In genomic region chr11:116518482-116518881, GRCm38 (mm10) we compare ENCODE assay signal across 12 mouse cellular contexts. TPM values are rescaled to one million over a fixed set of nuclear protein-coding genes. Genes with fewer than 3 reads are reported as not detected.
DNase-seq lines count a peak whose midpoint lies in the region; ATAC-seq and TF ChIP-seq lines count a peak whose summit lies in the region.
"Had no signal": no experiment of that assay in that cellular context is flagged by ENCODE, and none has a peak within 500 bp of the region (broad histone marks: within the 10 kb centered on the region; RNA-seq: fewer than 3 reads in every experiment).

No protein-coding gene starts in this region.

- H3K4me2 ChIP-seq in forebrain, embryonic 16.5 days (ENCODE audit: low read length), result no peak overlapping the region
- no peak overlapping the region for H3K4me2 ChIP-seq in heart, postnatal 0 days (ENCODE audit: low read depth, low read length)
- H3K4me2 ChIP-seq in lung, embryonic 15.5 days, result no peak overlapping the region
- H3K4me2 ChIP-seq: heart, embryonic 15.5 days; limb, embryonic 13.5 days had no signal

- H3K4me1 ChIP-seq in forebrain, embryonic 10.5 days, result peaks cover 25% of the 10 kb centered on the region
- H3K4me1 ChIP-seq in forebrain, embryonic 16.5 days (replicated peaks; ENCODE audit: control insufficient read depth, insufficient read depth, low read length), result peaks cover 10% of the 10 kb centered on the region
- H3K4me1 ChIP-seq in heart, postnatal 0 days (ENCODE audit: control insufficient read depth, insufficient read depth), result peaks cover 12% of the 10 kb centered on the region
- peaks cover 20% of the 10 kb centered on the region for H3K4me1 ChIP-seq in lung, embryonic 15.5 days

- peaks cover 36% of the 10 kb centered on the region for H3K27me3 ChIP-seq in forebrain, embryonic 10.5 days (ENCODE audit: poor library complexity, severe bottlenecking)
- no peaks in the 10 kb centered on the region for H3K27me3 ChIP-seq in forebrain, embryonic 16.5 days (replicated peaks; ENCODE audit: control insufficient read depth, insufficient read depth, low read length)
- no peaks in the 10 kb centered on the region for H3K27me3 ChIP-seq in C2C12 (ENCODE audit: control insufficient read depth, insufficient read depth, insufficient read length)
- H3K27me3 ChIP-seq in heart, postnatal 0 days (ENCODE audit: control insufficient read depth, insufficient read depth, low read length), result no peaks in the 10 kb centered on the region
- H3K27me3 ChIP-seq in lung, embryonic 15.5 days, result no peaks in the 10 kb centered on the region

- no peak for TF ChIP-seq CTCF in C2C12 (IDR thresholded peaks at IDR 0.05; ENCODE audit: control insufficient read depth, insufficient read depth, insufficient read length)
- no peak for TF ChIP-seq CTCF in heart, postnatal 0 days (IDR thresholded peaks at IDR 0.05; ENCODE audit: low read depth)
- TF ChIP-seq CTCF in left cerebral cortex, adult 2 months (IDR thresholded peaks at IDR 0.05), result no peak

- no peak for DNase-seq in forebrain, embryonic 10.5 days (ENCODE audit: extremely low spot score, low spot score)
- peak; percentile 23 for DNase-seq in heart, postnatal 0 days (ENCODE audit: low spot score)
- DNase-seq in spleen, postnatal 36 days (ENCODE audit: low spot score in 2 of 2), result no peak
- DNase-seq in embryo, embryonic 9.5 days (ENCODE audit: extremely low spot score), result no peak
- no peak for DNase-seq in left cerebral cortex, adult 2 months (ENCODE audit: extremely low spot score in 1 of 2, low spot score in 2 of 2)
- DNase-seq: thymus, postnatal 36 days had no signal

- H3K4me3 ChIP-seq in forebrain, embryonic 10.5 days, result no peak overlapping the region
- no peak overlapping the region for H3K4me3 ChIP-seq in forebrain, embryonic 16.5 days (replicated peaks; ENCODE audit: low read length)
- H3K4me3 ChIP-seq in C2C12 (ENCODE audit: insufficient read depth, poor library complexity, severe bottlenecking), result no peak overlapping the region
- no peak overlapping the region for H3K4me3 ChIP-seq in heart, postnatal 0 days (ENCODE audit: low read depth, low read length)
- no peak overlapping the region for H3K4me3 ChIP-seq in lung, embryonic 15.5 days
- no peak overlapping the region for H3K4me3 ChIP-seq in left cerebral cortex, adult 2 months
- H3K4me3 ChIP-seq: heart, embryonic 15.5 days; limb, embryonic 13.5 days had no signal

- H3K79me2 ChIP-seq in C2C12 (ENCODE audit: control insufficient read depth, insufficient read depth), result no peaks in the 10 kb centered on the region

- TF ChIP-seq EP300 in heart, postnatal 0 days (IDR thresholded peaks at IDR 0.05; ENCODE audit: low read depth), result no peak

- no peak overlapping the region for H3ac ChIP-seq in C2C12 (ENCODE audit: control insufficient read depth, insufficient read length, low read depth)

- 0 out of 2 replicates have a peak overlapping the region, but pooled peaks have one; percentile 30 for H3K27ac ChIP-seq in forebrain, embryonic 10.5 days
- no peak overlapping the region for H3K27ac ChIP-seq in forebrain, embryonic 16.5 days (ENCODE audit: low read length)
- H3K27ac ChIP-seq in heart, postnatal 0 days (ENCODE audit: low read depth), result no peak overlapping the region
- peak overlapping the region; percentile 16; the same call in 1 of the 2 replicates for H3K27ac ChIP-seq in lung, embryonic 15.5 days
- H3K27ac ChIP-seq in left cerebral cortex, adult 2 months, result no peak overlapping the region
- H3K27ac ChIP-seq: heart, embryonic 15.5 days; limb, embryonic 13.5 days had no signal

- no peaks in the 10 kb centered on the region for H3K36me3 ChIP-seq in forebrain, embryonic 10.5 days (replicated peaks)
- no peaks in the 10 kb centered on the region for H3K36me3 ChIP-seq in forebrain, embryonic 16.5 days (ENCODE audit: control insufficient read depth, insufficient read depth)
- no peaks in the 10 kb centered on the region for H3K36me3 ChIP-seq in C2C12 (ENCODE audit: control insufficient read depth, insufficient read depth)
- no peaks in the 10 kb centered on the region for H3K36me3 ChIP-seq in heart, postnatal 0 days (replicated peaks; ENCODE audit: control insufficient read depth, insufficient read depth, low read length)
- H3K36me3 ChIP-seq in lung, embryonic 15.5 days, result no peaks in the 10 kb centered on the region
- H3K36me3 ChIP-seq: heart, embryonic 15.5 days; limb, embryonic 13.5 days had no signal

- no peaks in the 10 kb centered on the region for H3K79me3 ChIP-seq in C2C12 (ENCODE audit: low read depth)

- no peak overlapping the region for H3K9ac ChIP-seq in forebrain, embryonic 16.5 days (replicated peaks; ENCODE audit: low read depth, low read length)
- no peak overlapping the region for H3K9ac ChIP-seq in heart, postnatal 0 days (replicated peaks; ENCODE audit: low read depth, low read length)
- no peak overlapping the region for H3K9ac ChIP-seq in lung, embryonic 15.5 days
- H3K9ac ChIP-seq: heart, embryonic 15.5 days; limb, embryonic 13.5 days had no signal

- 78% methylated on average over 8 of the region's 8 CpGs for WGBS in forebrain, embryonic 10.5 days
- WGBS in forebrain, embryonic 16.5 days, result 75% methylated on average over 8 of the region's 8 CpGs
- 61% methylated on average over 8 of the region's 8 CpGs for WGBS in heart, postnatal 0 days
- 39% methylated on average over 8 of the region's 8 CpGs for whole genome bisulfite sequencing in lung, embryonic 15.5 days

- ATAC-seq in forebrain, embryonic 16.5 days, result no peak
- no peak for ATAC-seq in heart, postnatal 0 days (ENCODE audit: insufficient read depth, low read depth)
- peak; percentile 76 for ATAC-seq in lung, embryonic 15.5 days (ENCODE audit: borderline replicate concordance, extremely low read depth, low FRiP score, low TSS enrichment)
- ATAC-seq: midbrain, embryonic 16.5 days had no signal

- H3K9me3 ChIP-seq in forebrain, embryonic 10.5 days, result no peaks in the 10 kb centered on the region
- no peaks in the 10 kb centered on the region for H3K9me3 ChIP-seq in forebrain, embryonic 16.5 days (ENCODE audit: control insufficient read depth, low read length)
- H3K9me3 ChIP-seq in heart, postnatal 0 days (replicated peaks; ENCODE audit: control insufficient read depth, low read length), result no peaks in the 10 kb centered on the region
- H3K9me3 ChIP-seq in lung, embryonic 15.5 days, result no peaks in the 10 kb centered on the region
- H3K9me3 ChIP-seq: heart, embryonic 15.5 days; limb, embryonic 13.5 days had no signal

- intact Hi-C loops in left cerebral cortex, adult 2 months (cut with DNase I), result no loop called here

TF ChIP-seq in C2C12, 6 proteins besides CTCF, POLR2A, EP300 and RAD21:
- no peak for TF ChIP-seq USF1 (IDR thresholded peaks at IDR 0.05; ENCODE audit: low read depth)
- TF ChIP-seq CEBPB (IDR thresholded peaks at IDR 0.05; ENCODE audit: low read depth), result peak; percentile 86
- TF ChIP-seq MYOG (IDR thresholded peaks at IDR 0.05; ENCODE audit: control insufficient read depth, extremely low read depth, insufficient read length), result no peak
- TF ChIP-seq FOSL1 (IDR thresholded peaks at IDR 0.05; ENCODE audit: insufficient read depth, low read length, poor library complexity, severe bottlenecking), result no peak
- TF ChIP-seq MYOD1 (IDR thresholded peaks at IDR 0.05; ENCODE audit: control insufficient read depth, insufficient read length, low read depth), result no peak
- TF ChIP-seq MAX (IDR thresholded peaks at IDR 0.05), result peak; percentile 74

RNA-seq across cellular contexts. Expression of gene Sphk1, which starts 12.2 kb away (rescaled TPM):
- polyA plus RNA-seq in forebrain, embryonic 10.5 days (2016; fragmentation: Nextera tagmentation; extraction: Ambion mirVana), result 4.0 and 4.6 TPM in 2 replicates
- 2.9 and 3.3 TPM in 2 replicates for polyA plus RNA-seq in forebrain, embryonic 16.5 days (2015; fragmentation: Nextera tagmentation; extraction: Ambion mirVana)
- 11.3 TPM for polyA plus RNA-seq in C2C12 (2012; fragmentation: generic; extraction: Trizol)
- 1.9 and 3.1 TPM in 2 replicates for total RNA-seq in heart, postnatal 0 days (2014; rRNA removed; ENCODE audit: low replicate concordance)
- 2.0 TPM in 2 replicates for polyA plus RNA-seq in heart, postnatal 0 days (2015; fragmentation: Nextera tagmentation; extraction: Ambion mirVana)
- 6.2 and 6.9 TPM in 2 replicates for polyA plus RNA-seq in lung, embryonic 15.5 days (2015; fragmentation: Nextera tagmentation; extraction: Ambion mirVana)
- total RNA-seq in left cerebral cortex, adult 2 months (2021), result 1 to 10 TPM; 6.1 to 6.8 TPM

RNA-seq across cellular contexts. Expression of gene Prpsap1, which starts 24.5 kb away (rescaled TPM):
- 200 and 209 TPM in 2 replicates for polyA plus RNA-seq in forebrain, embryonic 10.5 days (2016; fragmentation: Nextera tagmentation; extraction: Ambion mirVana)
- polyA plus RNA-seq in forebrain, embryonic 16.5 days (2015; fragmentation: Nextera tagmentation; extraction: Ambion mirVana), result 200 and 201 TPM in 2 replicates
- polyA plus RNA-seq in C2C12 (2012; fragmentation: generic; extraction: Trizol), result 81.0 TPM
- total RNA-seq in heart, postnatal 0 days (2014; rRNA removed; ENCODE audit: low replicate concordance), result 43.3 and 46.6 TPM in 2 replicates
- polyA plus RNA-seq in heart, postnatal 0 days (2015; fragmentation: Nextera tagmentation; extraction: Ambion mirVana), result 59.2 and 62.2 TPM in 2 replicates
- polyA plus RNA-seq in lung, embryonic 15.5 days (2015; fragmentation: Nextera tagmentation; extraction: Ambion mirVana), result 180 and 187 TPM in 2 replicates
- 10 to 100 TPM; 78.3 to 85.6 TPM for total RNA-seq in left cerebral cortex, adult 2 months (2021)

RNA-seq across cellular contexts. Expression of gene Qrich2, which starts 52.4 kb away (rescaled TPM):
- polyA plus RNA-seq in forebrain, embryonic 10.5 days (2016; fragmentation: Nextera tagmentation; extraction: Ambion mirVana), result 0.16 and 0.24 TPM in 2 replicates
- polyA plus RNA-seq in forebrain, embryonic 16.5 days (2015; fragmentation: Nextera tagmentation; extraction: Ambion mirVana), result 0.09 TPM in 1 of 2 replicates, not detected in the other
- polyA plus RNA-seq in C2C12 (2012; fragmentation: generic; extraction: Trizol), result 0.04 TPM
- 0.23 TPM in 1 of 2 replicates, not detected in the other for total RNA-seq in heart, postnatal 0 days (2014; rRNA removed; ENCODE audit: low replicate concordance)
- polyA plus RNA-seq in heart, postnatal 0 days (2015; fragmentation: Nextera tagmentation; extraction: Ambion mirVana), result not detected in 2 replicates
- 0.08 TPM in 1 of 2 replicates, not detected in the other for polyA plus RNA-seq in lung, embryonic 15.5 days (2015; fragmentation: Nextera tagmentation; extraction: Ambion mirVana)
- total RNA-seq in left cerebral cortex, adult 2 months (2021), result under 1 TPM in 1 of 2 experiments, not detected in 1; 0.16 TPM
- polyA plus RNA-seq: heart, embryonic 15.5 days had no signal

Comparison
In these comparisons a context has a peak if more than half of its experiments do, and no peak if none do; other contexts are left out.
1. H3K27ac ChIP-seq: peak in forebrain, embryonic 10.5 days (single experiment) and lung, embryonic 15.5 days (single experiment); none in forebrain, embryonic 16.5 days (single experiment), heart, postnatal 0 days (single experiment) and left cerebral cortex, adult 2 months (single experiment).